Mouse (Mus musculus): ENCODE results near the gene Fnbp1. TPM values are rescaled to one million over a fixed set of nuclear protein-coding genes. Genes with fewer than 3 reads are reported as not detected.

Gene Fnbp1
- polyA plus RNA-seq, 2 experiments from 2014 or later: 78.2 to 90.0 TPM

- no peak for ATAC-seq
These were observed 9.0 kb upstream of the Fnbp1 start for GRCm38 (mm10) chr2:31150762-31151161.

- no peak for ATAC-seq
These were observed 5.2 kb upstream of the Fnbp1 start for GRCm38 (mm10) chr2:31147054-31147453.

DNA sequence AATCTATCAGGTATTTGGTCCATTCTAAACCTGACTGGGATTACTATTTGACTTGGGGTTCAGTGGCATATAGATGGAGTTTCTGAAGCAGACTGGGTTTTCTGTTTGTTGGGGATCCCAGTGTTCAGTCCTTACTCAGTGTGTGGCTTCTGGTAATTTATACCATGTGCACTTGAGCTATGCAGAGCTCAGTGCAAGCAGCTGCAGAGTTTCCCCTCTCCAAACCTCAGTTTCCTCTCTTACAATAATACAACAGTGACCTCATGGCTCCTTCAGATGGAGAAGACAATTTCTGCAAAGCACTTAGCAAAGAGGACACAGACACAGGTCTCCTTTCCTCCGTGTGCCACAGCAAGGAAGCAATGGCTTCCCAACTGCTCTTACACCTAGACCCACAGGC is 3.1 kb upstream of the Fnbp1 start:
- ATAC-seq: peak; percentile 22

DNA sequence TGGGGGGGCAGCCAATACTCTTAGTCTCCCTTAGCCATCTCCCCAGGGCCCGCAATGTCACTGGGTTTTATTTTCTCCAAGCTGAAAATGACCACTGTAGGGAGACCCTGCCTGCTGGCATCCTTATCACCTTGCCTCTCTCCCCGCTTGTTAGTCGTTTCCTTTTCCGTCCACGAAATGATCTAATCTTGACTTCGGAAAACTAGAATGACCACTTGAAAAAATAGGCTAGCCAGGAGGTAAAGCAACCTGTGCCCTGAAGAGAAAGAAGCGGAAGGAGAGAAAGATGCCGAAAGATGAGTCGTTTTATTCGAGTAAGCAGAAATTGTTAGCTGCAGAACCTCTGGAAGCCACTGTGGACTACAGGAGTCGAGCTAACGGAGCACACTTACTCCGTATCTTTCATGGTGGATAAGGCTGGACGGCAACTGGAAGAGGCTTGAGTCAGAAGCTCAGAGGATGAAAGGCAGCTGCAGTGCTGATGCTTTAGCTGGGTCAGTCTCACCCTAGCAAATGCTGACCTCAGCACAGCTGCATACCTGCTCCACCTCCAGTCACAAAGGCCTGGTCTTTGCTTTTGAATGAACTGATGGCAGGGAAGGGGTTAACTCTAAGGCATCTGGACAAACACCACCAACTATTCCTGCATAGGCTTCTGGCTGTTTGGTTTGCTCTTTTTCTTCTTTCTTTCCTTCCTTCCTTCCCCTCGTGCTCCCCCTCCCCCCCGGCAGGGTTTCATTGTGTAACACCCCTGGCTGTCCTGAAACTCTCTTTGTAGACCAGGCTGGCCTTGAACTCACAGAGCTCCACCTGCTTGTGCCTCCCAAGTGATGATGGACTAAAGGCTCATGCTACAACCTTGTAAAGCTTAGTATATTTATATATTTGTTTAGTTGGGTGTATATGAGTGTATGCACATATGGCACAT is 2.2 kb upstream of the Fnbp1 start:
- ATAC-seq: no peak

- ATAC-seq: peak; percentile 63
These were observed 1.5 kb upstream of the Fnbp1 start for GRCm38 (mm10) chr2:31143326-31143725.

- ATAC-seq: no peak
These were observed 697 bp upstream of the Fnbp1 start for GRCm38 (mm10) chr2:31142505-31142904.

DNA sequence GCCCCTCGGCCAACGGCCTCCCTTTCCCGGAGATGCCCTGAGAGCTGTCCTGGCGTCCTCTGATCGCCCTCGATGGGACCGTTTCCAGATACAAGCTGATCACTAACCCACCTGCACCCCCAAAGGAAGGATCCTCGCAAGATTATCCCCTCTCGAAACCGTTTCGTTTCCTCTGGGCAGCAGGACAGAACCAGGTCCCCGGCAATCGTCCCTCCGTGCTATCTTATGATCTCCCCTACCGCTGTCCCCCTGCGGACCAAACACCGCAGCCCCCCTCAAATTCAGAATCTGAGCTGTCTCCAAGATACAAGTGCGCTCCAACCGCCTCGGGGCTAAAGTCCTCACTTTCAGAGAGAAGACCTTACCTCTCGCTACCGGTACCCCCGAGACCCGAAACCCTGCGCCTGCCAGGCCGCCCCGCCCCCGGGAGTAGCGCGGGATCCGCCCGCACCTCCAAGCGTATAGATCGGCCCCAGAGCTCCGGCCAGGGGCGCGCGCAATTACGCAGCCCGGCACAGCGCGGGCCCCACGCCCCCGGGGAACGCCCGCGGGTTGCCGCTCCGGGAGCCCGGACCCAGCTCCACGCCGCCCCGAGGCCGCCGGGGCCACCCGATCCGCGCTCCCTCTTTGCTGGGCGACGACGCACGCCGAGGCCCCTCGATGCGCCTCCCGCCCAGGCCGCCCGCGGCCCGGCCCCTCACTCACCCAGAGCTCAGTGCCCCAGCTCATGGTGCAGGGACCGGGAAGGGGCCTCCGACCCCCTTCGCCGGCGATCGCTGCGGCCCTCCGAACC is 538 bp downstream of the Fnbp1 start:
- ATAC-seq: no peak

DNA sequence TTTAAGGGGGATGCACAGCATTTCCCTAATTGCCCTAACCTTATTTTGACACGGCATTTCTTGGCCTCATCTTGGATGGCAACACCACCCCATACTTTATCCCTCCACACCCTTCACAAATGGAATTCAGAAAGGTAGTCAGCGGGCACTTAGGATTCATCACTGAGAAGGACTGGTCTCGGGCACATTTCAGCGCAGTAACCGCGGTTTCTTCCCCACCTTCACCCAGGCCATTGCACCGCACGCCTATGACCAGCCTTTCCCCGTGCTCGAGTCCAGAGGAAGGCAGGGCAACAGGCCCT is 1.1 kb downstream of the Fnbp1 start:
- no peak for ATAC-seq

DNA sequence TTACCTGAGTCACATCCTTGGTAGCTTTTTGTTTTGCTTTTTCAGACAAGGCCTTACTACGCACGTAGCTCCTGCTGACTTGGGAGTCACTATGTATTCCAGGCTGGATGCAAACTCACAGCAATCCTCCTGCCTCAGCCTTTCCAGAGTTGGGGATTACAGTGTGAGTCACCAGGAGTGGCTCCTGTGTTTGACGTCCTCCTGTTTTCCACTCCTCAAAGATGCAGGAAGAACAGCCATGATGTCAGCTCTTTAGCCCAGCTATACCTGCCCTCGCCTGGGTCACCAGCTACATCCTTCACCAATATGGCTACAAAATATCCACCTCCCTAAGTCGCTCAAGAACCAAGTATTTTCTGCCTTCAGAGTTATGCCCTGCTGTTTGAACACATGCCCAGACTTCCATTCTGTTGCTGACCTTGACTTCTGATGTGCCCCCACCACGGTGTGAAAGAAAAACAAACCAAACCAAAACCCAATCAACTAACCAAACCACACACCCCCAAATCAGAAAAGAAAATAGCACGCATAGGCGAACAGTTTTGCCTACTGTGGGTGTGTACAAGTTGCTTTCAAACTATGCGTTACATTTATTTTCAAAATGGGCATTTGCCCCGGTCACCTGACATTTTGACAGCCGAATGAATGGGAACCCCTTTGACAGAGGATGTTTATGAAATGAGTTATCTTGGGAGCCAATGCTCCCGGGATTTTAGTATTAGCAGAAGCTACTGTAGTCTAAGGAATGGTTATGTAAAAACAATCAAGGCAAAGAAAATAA is 1.6 kb downstream of the Fnbp1 start:
- ATAC-seq: no peak

- no peak for ATAC-seq
These were observed 2.6 kb downstream of the Fnbp1 start for GRCm38 (mm10) chr2:31139174-31139632.

DNA sequence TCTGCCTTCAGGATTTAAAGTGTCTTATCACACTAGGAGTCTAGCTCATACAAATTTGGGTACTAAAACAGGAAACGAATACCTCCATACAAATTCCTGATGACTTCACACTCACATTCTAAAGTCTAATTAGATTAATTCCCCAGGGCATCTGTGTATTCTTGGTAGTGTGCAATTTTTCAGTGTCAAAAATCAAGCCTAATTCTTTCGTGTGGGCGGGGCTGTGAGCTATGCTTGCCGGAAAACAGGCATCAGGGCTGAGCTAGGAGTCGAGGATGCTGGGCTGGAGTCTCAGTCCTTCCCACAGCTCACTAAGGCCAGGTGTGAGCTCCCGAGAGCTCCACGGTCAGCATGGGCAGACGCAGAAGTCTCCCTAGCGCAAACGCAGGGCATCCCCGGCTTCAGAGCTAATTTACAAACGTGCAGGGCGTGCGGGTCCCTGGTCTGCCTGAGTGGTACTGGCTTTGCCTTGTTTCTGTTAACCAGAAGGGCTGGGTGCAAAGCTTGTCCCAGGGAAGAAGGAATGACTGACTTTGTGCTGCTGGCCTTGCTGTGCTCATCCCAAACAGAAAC is 4.7 kb downstream of the Fnbp1 start:
- ATAC-seq: no peak

- peak; percentile 33 for ATAC-seq
These were observed 5.5 kb downstream of the Fnbp1 start for GRCm38 (mm10) chr2:31136338-31136737.

- no peak for ATAC-seq
These were observed 6.3 kb downstream of the Fnbp1 start for GRCm38 (mm10) chr2:31135512-31135931.

GRCm38 (mm10) chr2:31133981-31134380 is 7.8 kb downstream of the Fnbp1 start:
- no peak for ATAC-seq

- ATAC-seq: no peak
These were observed 9.1 kb downstream of the Fnbp1 start for GRCm38 (mm10) chr2:31132682-31133081.

- ATAC-seq: peak; percentile 83
These were observed 11.0 kb downstream of the Fnbp1 start for GRCm38 (mm10) chr2:31130815-31131299.

DNA sequence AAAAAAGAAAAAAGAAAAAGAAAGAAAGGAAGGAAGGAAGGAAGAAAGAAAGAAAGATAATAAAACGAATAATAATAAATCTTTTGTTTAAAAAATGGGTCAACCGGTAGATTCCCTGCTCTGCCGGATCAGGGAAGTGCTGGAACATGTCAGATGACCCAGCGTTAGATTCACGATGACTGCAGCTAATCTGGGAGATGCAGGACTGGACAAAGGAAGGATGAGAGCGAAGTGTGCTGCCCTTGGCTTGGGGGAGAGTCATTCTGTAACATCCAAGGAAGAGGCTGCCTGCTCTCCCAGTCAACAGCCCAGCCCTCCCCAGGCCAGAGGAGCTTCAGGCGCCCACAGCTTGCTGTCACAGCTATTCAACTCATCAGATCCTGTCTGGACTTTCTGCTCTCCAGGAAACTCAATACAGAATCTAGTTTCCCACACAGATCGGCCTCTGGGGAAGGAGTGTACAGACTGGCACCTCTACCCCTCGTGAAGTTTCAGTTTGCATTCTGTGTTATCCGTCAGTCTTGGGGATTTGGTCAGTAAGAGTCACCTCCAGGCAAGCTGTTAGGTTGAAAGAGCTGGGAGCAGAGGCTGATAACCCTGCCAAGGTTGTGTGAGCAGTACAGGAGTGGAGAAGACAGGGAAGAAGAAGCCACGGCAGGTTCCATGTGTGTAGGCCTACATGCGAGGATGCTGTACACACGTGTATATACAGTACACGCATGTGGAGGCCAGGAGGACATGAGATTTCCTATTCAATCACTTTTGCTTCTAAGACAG is 11.9 kb downstream of the Fnbp1 start:
- ATAC-seq: no peak

DNA sequence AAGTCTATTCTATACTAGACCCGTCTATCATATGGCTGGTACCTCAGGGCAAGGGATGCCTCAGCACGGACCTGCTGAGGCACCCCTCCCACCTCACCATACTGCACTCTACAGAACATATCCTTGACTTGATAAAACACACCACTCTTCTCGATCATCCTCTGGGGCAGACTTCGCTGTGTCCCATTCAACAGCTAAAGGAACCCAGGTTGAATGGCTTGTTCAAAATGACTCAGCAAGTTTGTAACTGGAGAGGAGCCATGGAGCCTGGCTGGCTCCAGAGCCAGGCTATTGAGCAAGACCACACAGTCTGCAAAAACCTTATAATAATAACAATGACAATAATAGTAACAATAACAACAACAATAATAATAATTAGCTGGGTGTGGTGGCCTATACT is 13.9 kb downstream of the Fnbp1 start:
- ATAC-seq: no peak

DNA sequence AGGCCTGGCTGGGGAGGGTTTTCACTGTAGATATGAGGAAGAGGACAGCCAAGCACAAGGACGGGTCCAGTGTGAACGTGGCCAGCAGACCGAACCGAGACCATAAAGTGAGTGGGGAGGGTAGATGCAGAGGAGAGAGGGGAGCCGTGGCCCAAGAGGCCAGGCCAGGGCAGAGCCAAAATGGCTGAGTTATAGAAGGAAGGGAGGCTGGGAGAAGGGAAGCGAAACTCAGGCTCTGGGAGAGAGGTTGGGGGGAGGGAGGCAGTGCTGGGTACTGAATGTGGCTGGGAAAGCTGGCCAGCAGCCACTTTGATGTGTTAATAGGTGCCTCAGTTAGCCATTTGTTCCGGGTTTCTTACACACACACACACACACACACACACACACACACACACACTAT is 14.6 kb downstream of the Fnbp1 start:
- ATAC-seq: no peak

DNA sequence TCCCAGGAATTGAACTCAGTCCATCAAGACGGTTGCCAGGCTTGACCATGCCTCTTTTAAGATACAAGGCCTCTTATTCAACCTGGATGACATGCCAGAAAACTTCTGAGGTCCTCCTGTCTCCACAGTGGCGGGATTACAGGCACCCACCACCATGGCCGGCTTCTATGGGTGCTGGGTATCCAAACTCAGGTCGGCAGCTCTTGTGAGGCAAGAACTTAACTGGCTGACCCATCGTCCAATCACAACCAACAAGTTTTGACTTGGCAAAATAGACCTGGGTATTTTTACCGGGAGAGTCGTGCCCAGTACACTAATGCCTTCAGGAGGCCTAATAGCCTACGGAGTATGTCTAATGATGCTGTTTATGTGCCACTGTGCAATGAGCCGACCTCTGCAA is 15.8 kb downstream of the Fnbp1 start:
- ATAC-seq: no peak

- ATAC-seq: no peak
These were observed 16.7 kb downstream of the Fnbp1 start for GRCm38 (mm10) chr2:31125156-31125555.

- no peak for ATAC-seq
These were observed 17.1 kb downstream of the Fnbp1 start for GRCm38 (mm10) chr2:31124694-31125093.
